In genomic region chr3:101599920-101600741, GRCm38 (mm10) we compare ENCODE assay signal across 7 mouse cellular contexts. TPM values are rescaled to one million over a fixed set of nuclear protein-coding genes. Genes with fewer than 3 reads are reported as not detected.
DNase-seq lines count a peak whose midpoint lies in the region; ATAC-seq and TF ChIP-seq lines count a peak whose summit lies in the region.

No protein-coding gene starts in this region.

- 44% methylated on average over 4 of the region's 4 CpGs for WGBS in neural tube, embryonic 12.5 days
- 9% methylated on average over 4 of the region's 4 CpGs for WGBS in forebrain, embryonic 13.5 days
- WGBS in liver, embryonic 13.5 days (ENCODE audit: insufficient replicate concordance), result 27% methylated on average over 4 of the region's 4 CpGs
- WGBS in stomach, postnatal 0 days, result 4% methylated on average over 4 of the region's 4 CpGs

- H3K4me2 ChIP-seq in neural tube, embryonic 12.5 days (replicated peaks), result 0 out of 2 replicates have a peak overlapping the region, but pooled peaks have one; percentile 4
- H3K4me2 ChIP-seq in forebrain, embryonic 13.5 days, result peak overlapping the region; percentile 46
- H3K4me2 ChIP-seq in liver, embryonic 13.5 days, result peak overlapping the region; percentile 99; the same call in 1 of the 2 replicates
- peak overlapping the region; percentile 92 for H3K4me2 ChIP-seq in stomach, postnatal 0 days (replicated peaks; ENCODE audit: low read depth)

- TF ChIP-seq EP300 in stomach, postnatal 0 days (optimal IDR thresholded peaks at IDR 0.05), result no peak

- H3K9me3 ChIP-seq in neural tube, embryonic 12.5 days, result no peaks in the 10 kb centered on the region
- H3K9me3 ChIP-seq in forebrain, embryonic 13.5 days (replicated peaks), result no peaks in the 10 kb centered on the region
- no peaks in the 10 kb centered on the region for H3K9me3 ChIP-seq in liver, embryonic 13.5 days (replicated peaks)
- no peaks in the 10 kb centered on the region for H3K9me3 ChIP-seq in stomach, postnatal 0 days (ENCODE audit: control insufficient read depth, low read length)

- H3K36me3 ChIP-seq in neural tube, embryonic 12.5 days, result no peaks in the 10 kb centered on the region
- H3K36me3 ChIP-seq in forebrain, embryonic 13.5 days (ENCODE audit: poor library complexity, severe bottlenecking), result no peaks in the 10 kb centered on the region
- H3K36me3 ChIP-seq in liver, embryonic 13.5 days, result peaks cover 5% of the 10 kb centered on the region; the same call in 1 of the 2 replicates
- no peaks in the 10 kb centered on the region; the same call in 1 of the 2 replicates for H3K36me3 ChIP-seq in stomach, postnatal 0 days (ENCODE audit: control insufficient read depth, insufficient read depth, low read length)

- TF ChIP-seq CTCF in stomach, postnatal 0 days (IDR thresholded peaks at IDR 0.05; ENCODE audit: low read depth), result no peak

- H3K4me1 ChIP-seq in neural tube, embryonic 12.5 days, result peaks cover 75% of the 10 kb centered on the region
- H3K4me1 ChIP-seq in forebrain, embryonic 13.5 days, result peaks cover 86% of the 10 kb centered on the region
- H3K4me1 ChIP-seq in liver, embryonic 13.5 days (replicated peaks), result peaks cover 82% of the 10 kb centered on the region
- H3K4me1 ChIP-seq in stomach, postnatal 0 days (replicated peaks; ENCODE audit: control insufficient read depth, insufficient read depth), result peaks cover 18% of the 10 kb centered on the region; the same call in 1 of the 2 replicates

- H3K9ac ChIP-seq in neural tube, embryonic 12.5 days, result no peak overlapping the region
- H3K9ac ChIP-seq in forebrain, embryonic 13.5 days, result 0 out of 2 replicates have a peak overlapping the region, but pooled peaks have one; percentile 18
- H3K9ac ChIP-seq in liver, embryonic 13.5 days, result no peak overlapping the region
- no peak overlapping the region for H3K9ac ChIP-seq in stomach, postnatal 0 days (ENCODE audit: low read length)

- H3K27ac ChIP-seq in neural tube, embryonic 12.5 days, result no peak overlapping the region
- peak overlapping the region; percentile 12 for H3K27ac ChIP-seq in forebrain, embryonic 13.5 days
- no peak overlapping the region for H3K27ac ChIP-seq in liver, embryonic 13.5 days
- H3K27ac ChIP-seq in stomach, postnatal 0 days (replicated peaks), result peak overlapping the region; percentile 80

- H3K4me3 ChIP-seq in neural tube, embryonic 12.5 days, result no peak overlapping the region
- no peak overlapping the region for H3K4me3 ChIP-seq in forebrain, embryonic 13.5 days
- H3K4me3 ChIP-seq in liver, embryonic 13.5 days (replicated peaks), result no peak overlapping the region
- 0 out of 2 replicates have a peak overlapping the region, but pooled peaks have one; percentile 6 for H3K4me3 ChIP-seq in stomach, postnatal 0 days (ENCODE audit: low read depth, low read length)

- ATAC-seq in neural tube, embryonic 12.5 days (ENCODE audit: low FRiP score, low read depth), result no peak
- no peak for ATAC-seq in forebrain, embryonic 13.5 days
- no peak for ATAC-seq in liver, embryonic 13.5 days (ENCODE audit: low read depth)
- ATAC-seq in stomach, postnatal 0 days (ENCODE audit: low FRiP score, low TSS enrichment), result peak; percentile 18; the same call in 1 of the 2 replicates

- no peak for DNase-seq in neural tube, embryonic 10.5 days (ENCODE audit: extremely low spot score, low spot score)
- DNase-seq in liver, embryonic 13.5 days, result no peak
- peak; percentile 44 for DNase-seq in stomach, postnatal 0 days (ENCODE audit: low spot score)
- DNase-seq in layer of hippocampus, adult 11-12 months (ENCODE audit: low spot score), result no peak
- no peak for DNase-seq in gastrocnemius, adult 18-20 months (ENCODE audit: low spot score)

- no peaks in the 10 kb centered on the region for H3K27me3 ChIP-seq in neural tube, embryonic 12.5 days (replicated peaks)
- H3K27me3 ChIP-seq in forebrain, embryonic 13.5 days, result no peaks in the 10 kb centered on the region
- H3K27me3 ChIP-seq in liver, embryonic 13.5 days, result no peaks in the 10 kb centered on the region
- H3K27me3 ChIP-seq in stomach, postnatal 0 days (ENCODE audit: control insufficient read depth, insufficient read depth, low read length), result no peaks in the 10 kb centered on the region

RNA-seq across cellular contexts. Expression of gene Atp1a1, which starts 4.4 kb away (rescaled TPM):
- 61.1 and 68.3 TPM in 2 replicates for polyA plus RNA-seq in neural tube, embryonic 12.5 days (2016; fragmentation: Nextera tagmentation; extraction: Ambion mirVana)
- polyA plus RNA-seq in forebrain, embryonic 13.5 days (2015; fragmentation: Nextera tagmentation; extraction: Ambion mirVana), result 32.5 and 34.0 TPM in 2 replicates
- polyA plus RNA-seq in liver, embryonic 13.5 days (2015; fragmentation: Nextera tagmentation; extraction: Ambion mirVana), result 40.1 and 46.8 TPM in 2 replicates
- polyA plus RNA-seq in stomach, postnatal 0 days (2015; fragmentation: Nextera tagmentation; extraction: Ambion mirVana), result 132 and 138 TPM in 2 replicates
- 100 to 1,000 TPM in 1 of 2 experiments, 10 to 100 TPM in 1; 59.0 to 119 TPM for total RNA-seq in gastrocnemius, adult 18-20 months (2021)

Comparison
In these comparisons a context has a peak if more than half of its experiments do, and no peak if none do; other contexts are left out.
1. H3K27ac ChIP-seq: peak in forebrain, embryonic 13.5 days (single experiment) and stomach, postnatal 0 days (single experiment); none in neural tube, embryonic 12.5 days (single experiment) and liver, embryonic 13.5 days (single experiment).
2. H3K4me2 ChIP-seq: peak in every context shown above with its lines; median percentile 99 in liver, embryonic 13.5 days; 92 in stomach, postnatal 0 days; 46 in forebrain, embryonic 13.5 days; 4 in neural tube, embryonic 12.5 days.